Mouse (Mus musculus): ENCODE data around the gene Tspan15. TPM values are rescaled to one million over a fixed set of nuclear protein-coding genes. Genes with fewer than 3 reads are reported as not detected.

Tspan15 gene
- polyA plus RNA-seq, 1 experiment from 2014 or later: 52.5 TPM

DNA sequence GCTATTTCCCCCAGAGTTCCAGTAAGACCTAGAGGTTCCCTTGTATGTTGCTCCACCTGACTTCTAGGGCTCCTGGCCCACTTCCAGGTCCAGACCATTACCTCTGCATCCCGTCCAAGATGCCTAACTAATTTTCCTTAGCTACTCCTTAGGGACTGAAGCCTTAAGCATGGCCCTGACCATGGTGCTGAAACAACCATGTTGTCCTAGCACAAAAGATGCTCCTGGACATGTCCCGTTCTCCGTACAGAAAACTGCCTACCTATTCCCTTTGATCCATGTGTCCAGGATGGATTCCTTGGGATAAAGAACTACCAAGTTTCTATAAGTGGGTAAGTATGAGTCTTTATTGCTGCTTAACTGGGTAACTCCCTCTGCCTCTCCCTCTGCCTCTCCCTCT, 93.0 kb downstream of the Tspan15 start:
- ATAC-seq (replicated peaks; ENCODE audit: low FRiP score): no peak
- Histone ChIP-seq H3K36me3 (no peaks in the 10 kb centered on the region), H3K9ac (no peak overlapping the region), H3K4me1 (peaks cover 8% of the 10 kb centered on the region), H3K4me2 (no peak overlapping the region), H3K27ac (no peak overlapping the region), H3K4me3 (replicated peaks) (no peak overlapping the region), H3K27me3 (peaks cover 82% of the 10 kb centered on the region), H3K9me3 (replicated peaks) (no peaks in the 10 kb centered on the region)
- WGBS: 9% methylated on average over 3 of the region's 3 CpGs

DNA sequence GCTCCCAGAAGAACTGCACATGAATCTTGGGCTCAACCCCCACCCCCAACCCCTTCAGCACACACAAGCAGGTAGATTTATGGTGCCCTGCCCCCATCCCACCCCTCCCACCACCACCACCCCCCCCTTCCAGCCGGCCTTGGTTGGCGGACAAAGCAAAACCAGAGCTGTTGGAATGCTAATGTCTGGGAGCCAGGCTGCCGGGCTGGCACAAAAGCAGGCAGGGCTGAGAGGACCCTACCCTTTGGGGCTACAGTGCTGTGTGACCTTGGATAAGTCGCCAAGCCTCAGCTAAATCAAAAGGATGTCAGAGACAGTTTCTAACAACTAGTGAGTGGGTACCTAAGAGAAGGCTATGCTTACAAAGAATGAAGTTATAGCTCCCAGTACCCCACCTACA, 93.9 kb downstream of the Tspan15 start:
- Histone ChIP-seq H3K27ac (no peak overlapping the region), H3K36me3 (no peaks in the 10 kb centered on the region), H3K4me2 (no peak overlapping the region), H3K4me3 (replicated peaks) (no peak overlapping the region), H3K9me3 (replicated peaks) (no peaks in the 10 kb centered on the region), H3K9ac (no peak overlapping the region), H3K4me1 (peaks cover 17% of the 10 kb centered on the region), H3K27me3 (peaks cover 91% of the 10 kb centered on the region)
- no peak for ATAC-seq (replicated peaks; ENCODE audit: low FRiP score)
- 2% methylated on average over 4 of the region's 4 CpGs for WGBS

DNA sequence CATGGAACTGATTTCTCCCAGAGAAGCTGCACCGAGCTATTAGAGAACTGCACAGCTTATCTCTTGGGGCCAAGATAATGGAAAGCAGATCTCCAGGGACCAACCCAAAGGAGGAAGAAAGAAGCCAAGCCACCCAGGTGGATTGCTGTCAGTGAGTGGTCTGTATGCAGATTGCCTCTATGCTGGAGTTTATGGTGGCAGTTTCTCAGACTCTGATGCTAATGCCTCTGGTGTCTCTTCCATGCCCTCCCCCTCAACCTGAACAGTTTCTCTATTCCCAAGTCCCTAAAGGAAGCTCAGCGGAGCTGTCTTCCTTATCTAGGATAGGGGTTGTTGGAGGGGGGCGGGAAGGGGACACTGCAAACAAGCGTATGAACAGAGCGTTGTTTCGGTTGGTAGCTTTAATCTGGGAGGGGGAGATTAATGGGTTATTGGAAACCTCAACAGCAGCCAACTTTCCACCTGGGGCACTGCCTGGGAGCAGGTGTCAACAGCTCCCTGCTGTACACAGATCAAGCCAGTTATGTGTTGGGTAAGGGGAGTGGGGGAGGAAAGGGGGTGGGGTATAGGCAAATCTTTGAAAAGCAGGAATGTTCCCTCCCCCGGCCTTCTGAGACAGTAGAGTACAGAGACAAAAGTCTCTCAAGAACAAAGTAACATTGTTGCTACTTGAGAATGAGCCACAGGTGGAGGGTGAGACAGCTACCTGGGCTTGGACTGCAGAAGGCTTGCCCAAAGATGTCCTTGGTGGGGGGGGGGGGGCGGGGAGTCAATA, 95.2 kb downstream of the Tspan15 start:
- no peak for ATAC-seq (replicated peaks; ENCODE audit: low FRiP score)
- Histone ChIP-seq H3K27ac (no peak overlapping the region), H3K27me3 (peaks cover 94% of the 10 kb centered on the region), H3K9me3 (replicated peaks) (no peaks in the 10 kb centered on the region), H3K4me2 (no peak overlapping the region), H3K4me3 (replicated peaks) (no peak overlapping the region), H3K36me3 (no peaks in the 10 kb centered on the region), H3K4me1 (peaks cover 21% of the 10 kb centered on the region), H3K9ac (no peak overlapping the region)
- WGBS: 3% methylated on average over 8 of the region's 8 CpGs

Small RNAs within 50 kb of the gene (microRNA-seq; reads per million reads assigned to microRNA genes)
- 1.2 reads per million for gene Mir7662

Other genes with a start within 250 kb of the Tspan15 start
- not detected in 2 replicates for gene Neurog3, start 98.2 kb downstream of the Tspan15 start, polyA plus RNA-seq (2015; fragmentation: Nextera tagmentation; extraction: Ambion mirVana)
- gene Fam241b, start 87.3 kb downstream of the Tspan15 start, polyA plus RNA-seq (2015; fragmentation: Nextera tagmentation; extraction: Ambion mirVana): 12.8 and 16.3 TPM in 2 replicates
- 0.06 TPM in 1 of 2 replicates, not detected in the other for gene Tacr2, start 21.2 kb upstream of the Tspan15 start, polyA plus RNA-seq (2015; fragmentation: Nextera tagmentation; extraction: Ambion mirVana)
- gene Hk1, start 148.7 kb upstream of the Tspan15 start, polyA plus RNA-seq (2015; fragmentation: Nextera tagmentation; extraction: Ambion mirVana): 51.7 and 58.5 TPM in 2 replicates
- gene Hkdc1, start 191.2 kb upstream of the Tspan15 start, polyA plus RNA-seq (2015; fragmentation: Nextera tagmentation; extraction: Ambion mirVana): 4.7 and 5.2 TPM in 2 replicates
- gene 4930507D05Rik, start 218.2 kb upstream of the Tspan15 start, polyA plus RNA-seq (2015; fragmentation: Nextera tagmentation; extraction: Ambion mirVana): 0.71 and 0.72 TPM in 2 replicates
- 28.1 and 29.9 TPM in 2 replicates for gene Supv3l1, start 218.5 kb upstream of the Tspan15 start, polyA plus RNA-seq (2015; fragmentation: Nextera tagmentation; extraction: Ambion mirVana)

Data from kidney, embryonic 15.5 days (tissue).